Mouse (Mus musculus): ENCODE measurements around the gene Hist1h2an. TPM values are rescaled to one million over a fixed set of nuclear protein-coding genes. Genes with fewer than 3 reads are reported as not detected.
"Not testable (repeated sequence)": the region's sequence is repeated elsewhere in the genome, so short reads cannot be mapped to it uniquely, and the experiment has no call there.

The Hist1h2an gene
- polyA plus RNA-seq, 1 experiment from 2014 or later, result 8.9 TPM

GRCm38 (mm10) chr13:21810073-21810472 is 23.1 kb upstream of the Hist1h2an start, which contains the start of the genes Hist1h2bq and Hist1h2ao:
Gene Hist1h2bq (minus strand): TSS chr13:21810197.
Gene Hist1h2ao (plus strand): TSS chr13:21810465.
- not testable (repeated sequence) for H3K27me3 ChIP-seq (ENCODE audit: insufficient read depth, low read length); H3K4me2 ChIP-seq; H3K4me1 ChIP-seq (ENCODE audit: insufficient read depth); H3K9ac ChIP-seq; H3K27ac ChIP-seq (ENCODE audit: low read depth); H3K4me3 ChIP-seq (ENCODE audit: low read depth, low read length); DNase-seq; H3K9me3 ChIP-seq (ENCODE audit: low read depth, low read length); H3K36me3 ChIP-seq (ENCODE audit: insufficient read depth)
- no CpG with 5 or more reads among the region's 23 CpGs for WGBS
- peak; percentile 96 for ATAC-seq (ENCODE audit: insufficient read depth)

GRCm38 (mm10) chr13:21803058-21803457 is 16.0 kb upstream of the Hist1h2an start:
- H3K4me2 ChIP-seq; H3K9me3 ChIP-seq (ENCODE audit: low read depth, low read length); H3K4me1 ChIP-seq (ENCODE audit: insufficient read depth); H3K9ac ChIP-seq; H3K4me3 ChIP-seq (ENCODE audit: low read depth, low read length); H3K27me3 ChIP-seq (ENCODE audit: insufficient read depth, low read length); H3K27ac ChIP-seq (ENCODE audit: low read depth); H3K36me3 ChIP-seq (ENCODE audit: insufficient read depth); DNase-seq: not testable (repeated sequence)
- no CpG with 5 or more reads among the region's 4 CpGs for WGBS
- ATAC-seq (ENCODE audit: insufficient read depth), result peak; percentile 86

- H3K27ac ChIP-seq (ENCODE audit: low read depth); H3K4me3 ChIP-seq (ENCODE audit: low read depth, low read length); ATAC-seq (ENCODE audit: insufficient read depth); H3K4me1 ChIP-seq (ENCODE audit: insufficient read depth); DNase-seq; H3K27me3 ChIP-seq (ENCODE audit: insufficient read depth, low read length); H3K9ac ChIP-seq; H3K4me2 ChIP-seq; H3K36me3 ChIP-seq (ENCODE audit: insufficient read depth); H3K9me3 ChIP-seq (ENCODE audit: low read depth, low read length): not testable (repeated sequence)
Measured at GRCm38 (mm10) chr13:21797163-21797562, 10.1 kb upstream of the Hist1h2an start.

- WGBS, result 88% methylated on average over 7 of the region's 7 CpGs
- no peak for ATAC-seq (ENCODE audit: insufficient read depth)
Measured at GRCm38 (mm10) chr13:21795584-21795983, 8.6 kb upstream of the Hist1h2an start.

GRCm38 (mm10) chr13:21790601-21791283 is 3.7 kb upstream of the Hist1h2an start:
- H3K36me3 ChIP-seq (ENCODE audit: insufficient read depth), result no peaks in the 10 kb centered on the region
- H3K4me1 ChIP-seq (ENCODE audit: insufficient read depth), result peaks cover 11% of the 10 kb centered on the region; the same call in 1 of the 2 replicates
- peak overlapping the region; percentile 20 for H3K4me3 ChIP-seq (ENCODE audit: low read depth, low read length)
- peak overlapping the region; percentile 24 for H3K9ac ChIP-seq
- WGBS, result 9% methylated on average over 18 of the region's 18 CpGs
- no peak for TF ChIP-seq CTCF (IDR thresholded peaks at IDR 0.05; ENCODE audit: low read depth)
- DNase-seq (peak; percentile 66), ATAC-seq (ENCODE audit: insufficient read depth) (no peak)
- H3K27me3 ChIP-seq (ENCODE audit: insufficient read depth, low read length), result no peaks in the 10 kb centered on the region
- H3K27ac ChIP-seq (ENCODE audit: low read depth), result peak overlapping the region; percentile 78
- H3K4me2 ChIP-seq, result peak overlapping the region; percentile 52
- H3K9me3 ChIP-seq (ENCODE audit: low read depth, low read length), result no peaks in the 10 kb centered on the region

More at GRCm38 (mm10) chr13:21795584-21795983, 8.6 kb upstream of the Hist1h2an start:
- no peak for DNase-seq
- no peak overlapping the region for H3K9ac ChIP-seq
- no peak overlapping the region for H3K4me3 ChIP-seq (ENCODE audit: low read depth, low read length)
- no peaks in the 10 kb centered on the region for H3K27me3 ChIP-seq (ENCODE audit: insufficient read depth, low read length)
- no peak overlapping the region for H3K4me2 ChIP-seq
- H3K27ac ChIP-seq (ENCODE audit: low read depth), result no peak overlapping the region
- no peaks in the 10 kb centered on the region for H3K36me3 ChIP-seq (ENCODE audit: insufficient read depth)
- no peaks in the 10 kb centered on the region for H3K9me3 ChIP-seq (ENCODE audit: low read depth, low read length)
- no peaks in the 10 kb centered on the region for H3K4me1 ChIP-seq (ENCODE audit: insufficient read depth)
- no peak for TF ChIP-seq CTCF (IDR thresholded peaks at IDR 0.05; ENCODE audit: low read depth)

- Histone ChIP-seq H3K4me1 (ENCODE audit: insufficient read depth) (peaks cover 13% of the 10 kb centered on the region; the same call in 1 of the 2 replicates), H3K27me3 (ENCODE audit: insufficient read depth, low read length) (no peaks in the 10 kb centered on the region), H3K27ac (ENCODE audit: low read depth) (0 out of 2 replicates have a peak overlapping the region, but pooled peaks have one; percentile 16), H3K9ac (no peak overlapping the region), H3K9me3 (ENCODE audit: low read depth, low read length) (no peaks in the 10 kb centered on the region), H3K4me3 (ENCODE audit: low read depth, low read length) (no peak overlapping the region), H3K4me2 (no peak overlapping the region), H3K36me3 (ENCODE audit: insufficient read depth) (no peaks in the 10 kb centered on the region)
- no peak for TF ChIP-seq CTCF (IDR thresholded peaks at IDR 0.05; ENCODE audit: low read depth)
- WGBS, result 54% methylated on average over 6 of the region's 6 CpGs
- no peak for DNase-seq
- ATAC-seq (ENCODE audit: insufficient read depth), result no peak
Measured at GRCm38 (mm10) chr13:21789925-21790324, 2.9 kb upstream of the Hist1h2an start.

GRCm38 (mm10) chr13:21787760-21788593 is 959 bp upstream of the Hist1h2an start:
- Histone ChIP-seq H3K27ac (ENCODE audit: low read depth) (peak overlapping the region; percentile 90), H3K4me2 (peak overlapping the region; percentile 57), H3K9me3 (ENCODE audit: low read depth, low read length) (no peaks in the 10 kb centered on the region), H3K27me3 (ENCODE audit: insufficient read depth, low read length) (no peaks in the 10 kb centered on the region), H3K9ac (peak overlapping the region; percentile 58), H3K36me3 (ENCODE audit: insufficient read depth) (no peaks in the 10 kb centered on the region), H3K4me1 (ENCODE audit: insufficient read depth) (peaks cover 17% of the 10 kb centered on the region; the same call in 1 of the 2 replicates), H3K4me3 (ENCODE audit: low read depth, low read length) (peak overlapping the region; percentile 24)
- 19% methylated on average over 13 of the region's 21 CpGs for WGBS
- peak; percentile 19; the same call in 1 of the 2 replicates for ATAC-seq (ENCODE audit: insufficient read depth)
- DNase-seq, result peak; percentile 56
- TF ChIP-seq CTCF (IDR thresholded peaks at IDR 0.05; ENCODE audit: low read depth), result no peak
